Mouse (Mus musculus): ENCODE measurements around the gene Tmem200a. TPM values are rescaled to one million over a fixed set of nuclear protein-coding genes. Genes with fewer than 3 reads are reported as not detected.

The Tmem200a gene
- polyA plus RNA-seq (2012; rRNA removed) = 8.7 and 8.9 TPM in 2 replicates

GRCm38 (mm10) chr10:26078521-26079142 lies at the start of gene Tmem200a:
Tmem200a (minus strand) TSS chr10:26079052.
- Histone ChIP-seq H3K4me1 (ENCODE audit: control insufficient read depth, insufficient read depth, low read length) (no peaks in the 10 kb centered on the region; the same call in 1 of the 2 replicates), H3K4me3 (ENCODE audit: insufficient read depth, low read length) (peak within 1 kb of the TSS; percentile 53), H3K27ac (ENCODE audit: insufficient read depth, low read length) (peak within 1 kb of the TSS; percentile 79; the same call in 1 of the 2 replicates)
- TF ChIP-seq POLR2A (IDR thresholded peaks at IDR 0.05; ENCODE audit: extremely low read depth, insufficient read depth, low read length) (no peak), CTCF (IDR thresholded peaks at IDR 0.05; ENCODE audit: extremely low read depth, insufficient read depth, low read length) (peak; percentile 51)

DNA sequence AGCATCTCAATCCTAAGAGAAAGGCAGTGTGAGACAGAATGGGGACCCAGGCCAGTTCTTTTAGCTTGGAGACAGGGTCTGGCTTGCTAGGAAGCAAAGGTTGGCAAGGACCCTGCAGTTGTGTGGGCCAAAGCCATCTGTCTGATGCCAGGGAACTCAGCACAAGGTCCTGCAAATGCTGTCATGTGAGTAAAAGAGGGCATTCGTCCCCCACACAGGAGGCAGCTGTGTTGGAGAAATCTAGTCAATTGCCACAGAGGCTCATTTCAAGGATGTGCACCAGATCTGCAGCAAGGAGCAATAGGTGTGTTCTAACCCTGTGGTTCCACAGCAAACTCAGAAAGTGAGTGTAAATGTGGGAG lies 41.0 kb upstream of the Tmem200a start:
- Histone ChIP-seq H3K27ac (ENCODE audit: insufficient read depth, low read length) (no peak overlapping the region), H3K4me3 (ENCODE audit: insufficient read depth, low read length) (no peak overlapping the region), H3K4me1 (ENCODE audit: control insufficient read depth, insufficient read depth, low read length) (peaks cover 4% of the 10 kb centered on the region)
- TF ChIP-seq POLR2A (IDR thresholded peaks at IDR 0.05; ENCODE audit: extremely low read depth, insufficient read depth, low read length) = no peak
- no peak for TF ChIP-seq CTCF (IDR thresholded peaks at IDR 0.05; ENCODE audit: extremely low read depth, insufficient read depth, low read length)

DNA sequence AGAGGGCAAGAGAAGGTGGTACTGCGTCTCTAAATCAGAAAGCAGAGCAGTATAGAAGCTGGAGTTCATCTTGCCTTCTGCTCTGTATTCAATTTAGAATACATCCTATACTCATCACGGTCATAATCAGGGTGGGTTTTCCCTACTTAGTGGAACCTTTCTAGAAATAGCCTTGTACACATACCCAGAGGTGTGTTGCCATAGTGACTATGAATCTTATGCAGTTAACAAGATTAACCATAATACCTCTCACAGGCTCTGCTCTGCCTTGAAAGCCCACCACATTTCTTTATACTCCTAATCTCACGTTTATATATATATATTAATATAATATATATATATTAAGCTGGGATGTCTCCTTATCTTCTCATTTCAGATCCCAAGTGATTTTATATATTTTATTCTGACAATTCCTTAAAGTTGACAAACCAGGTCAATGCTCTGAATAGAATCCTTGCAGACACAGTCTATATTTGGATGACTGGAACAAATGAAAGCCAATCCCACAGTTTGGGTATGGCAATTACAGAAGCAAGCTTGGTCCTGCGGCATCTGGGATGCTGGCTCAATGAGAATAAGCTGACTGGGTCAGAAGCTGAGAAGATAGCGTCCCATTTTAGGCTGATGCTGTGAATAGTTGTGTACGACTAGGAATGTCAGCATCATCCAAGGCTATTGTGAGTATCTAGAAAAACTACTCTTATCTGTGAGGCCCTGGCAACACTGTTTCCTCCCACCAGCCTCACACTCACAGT lies 40.4 kb upstream of the Tmem200a start:
- Histone ChIP-seq H3K4me1 (ENCODE audit: control insufficient read depth, insufficient read depth, low read length) (peaks cover 4% of the 10 kb centered on the region), H3K4me3 (ENCODE audit: insufficient read depth, low read length) (no peak overlapping the region), H3K27ac (ENCODE audit: insufficient read depth, low read length) (no peak overlapping the region)
- TF ChIP-seq POLR2A (IDR thresholded peaks at IDR 0.05; ENCODE audit: extremely low read depth, insufficient read depth, low read length) (no peak), CTCF (IDR thresholded peaks at IDR 0.05; ENCODE audit: extremely low read depth, insufficient read depth, low read length) (no peak)

DNA sequence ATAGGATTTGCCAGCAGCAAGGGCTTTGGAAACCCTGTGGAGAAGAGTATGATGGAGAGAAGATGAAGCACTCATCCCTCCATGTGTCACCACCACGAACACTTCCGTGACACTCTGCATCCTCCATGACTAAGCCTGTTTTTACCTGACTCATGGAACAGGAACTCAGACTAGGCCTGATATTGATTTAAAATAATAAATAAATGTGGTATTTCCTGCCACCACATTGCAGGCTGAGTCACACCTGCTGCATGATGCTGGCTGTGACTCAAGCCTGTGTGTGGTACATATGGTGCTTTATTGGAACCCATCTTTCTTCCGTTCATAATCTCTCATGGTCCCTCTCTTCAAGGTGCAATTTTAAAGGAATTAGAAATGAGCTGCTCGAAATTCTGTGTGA lies 35.6 kb upstream of the Tmem200a start:
- no peak for TF ChIP-seq CTCF (IDR thresholded peaks at IDR 0.05; ENCODE audit: extremely low read depth, insufficient read depth, low read length)
- TF ChIP-seq POLR2A (IDR thresholded peaks at IDR 0.05; ENCODE audit: extremely low read depth, insufficient read depth, low read length) = no peak
- Histone ChIP-seq H3K4me1 (ENCODE audit: control insufficient read depth, insufficient read depth, low read length) (peaks cover under 1% of the 10 kb centered on the region; the same call in 1 of the 2 replicates), H3K27ac (ENCODE audit: insufficient read depth, low read length) (no peak overlapping the region), H3K4me3 (ENCODE audit: insufficient read depth, low read length) (no peak overlapping the region)

- Histone ChIP-seq H3K27ac (ENCODE audit: insufficient read depth, low read length) (no peak overlapping the region), H3K4me1 (ENCODE audit: control insufficient read depth, insufficient read depth, low read length) (no peaks in the 10 kb centered on the region), H3K4me3 (ENCODE audit: insufficient read depth, low read length) (no peak overlapping the region)
- TF ChIP-seq CTCF (IDR thresholded peaks at IDR 0.05; ENCODE audit: extremely low read depth, insufficient read depth, low read length) = no peak
- TF ChIP-seq POLR2A (IDR thresholded peaks at IDR 0.05; ENCODE audit: extremely low read depth, insufficient read depth, low read length) = no peak
Measured at GRCm38 (mm10) chr10:26103330-26103982, 24.6 kb upstream of the Tmem200a start.

DNA sequence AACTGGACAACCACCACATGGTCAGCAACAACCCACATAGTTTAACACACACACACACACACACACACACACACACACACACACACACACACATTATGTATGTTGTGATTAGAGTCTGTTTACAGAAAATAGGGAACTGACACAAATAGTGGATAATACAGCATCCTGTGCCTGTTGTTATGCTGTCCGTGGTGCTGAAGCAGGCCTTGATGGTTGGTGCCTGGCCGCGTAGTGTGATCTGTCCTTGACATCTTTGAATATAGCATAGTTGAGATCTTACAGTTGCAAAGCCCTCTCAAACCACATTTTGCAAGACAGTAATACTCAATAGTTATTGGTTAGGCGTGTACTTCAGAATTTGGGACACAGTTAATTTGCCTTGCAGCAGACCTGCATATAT lies 3.2 kb upstream of the Tmem200a start:
- TF ChIP-seq CTCF (IDR thresholded peaks at IDR 0.05; ENCODE audit: extremely low read depth, insufficient read depth, low read length) = no peak
- no peak for TF ChIP-seq POLR2A (IDR thresholded peaks at IDR 0.05; ENCODE audit: extremely low read depth, insufficient read depth, low read length)
- Histone ChIP-seq H3K4me3 (ENCODE audit: insufficient read depth, low read length) (no peak overlapping the region), H3K27ac (ENCODE audit: insufficient read depth, low read length) (no peak overlapping the region)

GRCm38 (mm10) chr10:26079678-26080077 lies 826 bp upstream of the Tmem200a start:
- Histone ChIP-seq H3K27ac (ENCODE audit: insufficient read depth, low read length) (no peak overlapping the region), H3K4me3 (ENCODE audit: insufficient read depth, low read length) (no peak overlapping the region), H3K4me1 (ENCODE audit: control insufficient read depth, insufficient read depth, low read length) (no peaks in the 10 kb centered on the region; the same call in 1 of the 2 replicates)
- no peak for TF ChIP-seq CTCF (IDR thresholded peaks at IDR 0.05; ENCODE audit: extremely low read depth, insufficient read depth, low read length)
- TF ChIP-seq POLR2A (IDR thresholded peaks at IDR 0.05; ENCODE audit: extremely low read depth, insufficient read depth, low read length) = no peak

More for the DNA sequence above, 3.2 kb upstream of the Tmem200a start:
- H3K4me1 ChIP-seq (ENCODE audit: control insufficient read depth, insufficient read depth, low read length) = no peaks in the 10 kb centered on the region; the same call in 1 of the 2 replicates

DNA sequence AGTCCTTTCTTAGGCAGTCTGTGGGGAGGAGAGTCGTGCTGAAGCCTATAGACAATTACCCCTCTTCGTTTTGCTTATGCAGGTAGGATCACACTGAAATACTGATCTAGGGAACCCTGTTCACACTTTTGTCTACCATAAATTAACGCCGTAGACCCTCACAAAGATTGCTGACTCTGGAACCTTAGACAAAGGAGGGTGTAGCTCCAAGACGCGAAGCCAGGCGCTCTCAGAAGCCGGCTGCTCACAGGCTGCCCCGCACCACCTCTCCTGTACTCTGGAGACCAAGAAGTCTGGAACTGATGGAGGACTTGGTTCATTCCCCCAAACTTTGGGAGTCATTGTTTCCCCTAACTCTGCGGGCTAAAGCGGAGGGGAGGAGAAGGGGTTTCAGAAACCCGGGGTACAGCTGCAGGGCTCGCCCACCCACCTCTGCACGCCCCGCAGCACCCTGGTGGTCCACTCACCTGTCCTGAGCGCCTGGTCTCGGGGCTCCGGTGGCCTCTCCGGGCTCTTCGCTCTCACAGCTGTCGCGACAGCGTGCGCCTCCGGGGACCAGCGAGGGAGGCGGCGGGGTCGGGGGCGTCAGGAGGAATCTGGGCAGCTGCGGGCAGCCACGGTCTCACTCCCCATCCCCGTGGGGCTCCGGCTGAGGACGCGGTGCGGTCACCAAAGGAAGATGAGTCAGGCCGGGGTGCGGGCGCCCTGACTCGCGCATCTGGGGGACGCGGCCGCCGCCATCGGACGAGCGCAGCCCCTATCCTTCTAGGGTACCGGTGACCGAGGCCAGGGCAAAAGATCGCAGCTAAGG lies 976 bp downstream of the Tmem200a start, which contains the start of gene Gm9767:
Gm9767 (plus strand) TSS at position 585 of the 811 bp plus-strand sequence.
- TF ChIP-seq POLR2A (IDR thresholded peaks at IDR 0.05; ENCODE audit: extremely low read depth, insufficient read depth, low read length) (no peak), CTCF (IDR thresholded peaks at IDR 0.05; ENCODE audit: extremely low read depth, insufficient read depth, low read length) (no peak)
- Histone ChIP-seq H3K4me3 (ENCODE audit: insufficient read depth, low read length) (peak within 1 kb of the TSS; percentile 53), H3K27ac (ENCODE audit: insufficient read depth, low read length) (peak within 1 kb of the TSS; percentile 79; the same call in 1 of the 2 replicates), H3K4me1 (ENCODE audit: control insufficient read depth, insufficient read depth, low read length) (no peaks in the 10 kb centered on the region; the same call in 1 of the 2 replicates)

GRCm38 (mm10) chr10:26076949-26077348 lies 1.9 kb downstream of the Tmem200a start:
- no peak for TF ChIP-seq CTCF (IDR thresholded peaks at IDR 0.05; ENCODE audit: extremely low read depth, insufficient read depth, low read length)
- no peak for TF ChIP-seq POLR2A (IDR thresholded peaks at IDR 0.05; ENCODE audit: extremely low read depth, insufficient read depth, low read length)
- Histone ChIP-seq H3K4me3 (ENCODE audit: insufficient read depth, low read length) (peak overlapping the region; percentile 53), H3K27ac (ENCODE audit: insufficient read depth, low read length) (no peak overlapping the region), H3K4me1 (ENCODE audit: control insufficient read depth, insufficient read depth, low read length) (no peaks in the 10 kb centered on the region; the same call in 1 of the 2 replicates)
